Mouse (Mus musculus): ENCODE measurements around the gene Phpt1. TPM values are rescaled to one million over a fixed set of nuclear protein-coding genes. Genes with fewer than 3 reads are reported as not detected.

Phpt1 gene
- polyA plus RNA-seq, 1 experiment from 2014 or later = 155 TPM

GRCm38 (mm10) chr2:25580621-25581101 is 5.6 kb upstream of the Phpt1 start:
- Histone ChIP-seq H3K9me3 (no peaks in the 10 kb centered on the region), H3K36me3 (replicated peaks) (peaks cover 9% of the 10 kb centered on the region; the same call in 1 of the 2 replicates), H3K9ac (peak overlapping the region; percentile 48), H3K4me2 (peak overlapping the region; percentile 71), H3K27me3 (replicated peaks) (peaks cover 49% of the 10 kb centered on the region), H3K4me3 (peak overlapping the region; percentile 49), H3K27ac (no peak overlapping the region), H3K4me1 (peaks cover 60% of the 10 kb centered on the region)
- 33% methylated on average over 6 of the region's 6 CpGs for WGBS
- no peak for ATAC-seq (replicated peaks)

GRCm38 (mm10) chr2:25579737-25580460 is 4.9 kb upstream of the Phpt1 start:
- H3K9me3 ChIP-seq = no peaks in the 10 kb centered on the region
- no peak overlapping the region for H3K9ac ChIP-seq
- H3K4me3 ChIP-seq = peak overlapping the region; percentile 49; the same call in 1 of the 2 replicates
- peaks cover 65% of the 10 kb centered on the region for H3K4me1 ChIP-seq
- peaks cover 2% of the 10 kb centered on the region; the same call in 1 of the 2 replicates for H3K36me3 ChIP-seq (replicated peaks)
- H3K27ac ChIP-seq = no peak overlapping the region
- ATAC-seq (replicated peaks) = no peak
- peak overlapping the region; percentile 71 for H3K4me2 ChIP-seq
- H3K27me3 ChIP-seq (replicated peaks) = peaks cover 49% of the 10 kb centered on the region
- 9% methylated on average over 27 of the region's 27 CpGs for WGBS

- 9% methylated on average over 77 of the region's 77 CpGs for whole genome bisulfite sequencing
- Histone ChIP-seq H3K27me3 (replicated peaks) (peaks cover 49% of the 10 kb centered on the region), H3K36me3 (replicated peaks) (no peaks in the 10 kb centered on the region; the same call in 1 of the 2 replicates), H3K9ac (no peak overlapping the region), H3K9me3 (no peaks in the 10 kb centered on the region), H3K27ac (no peak overlapping the region), H3K4me2 (peak overlapping the region; percentile 71), H3K4me3 (0 out of 2 replicates have a peak overlapping the region, but pooled peaks have one; percentile 2), H3K4me1 (peaks cover 66% of the 10 kb centered on the region)
- ATAC-seq (replicated peaks) = no peak
These were observed 4.0 kb upstream of the Phpt1 start for GRCm38 (mm10) chr2:25578796-25579736.

GRCm38 (mm10) chr2:25577951-25578795 is 3.1 kb upstream of the Phpt1 start:
- peak overlapping the region; percentile 31 for H3K4me2 ChIP-seq
- 12% methylated on average over 75 of the region's 75 CpGs for WGBS
- H3K9ac ChIP-seq = no peak overlapping the region
- peaks cover 75% of the 10 kb centered on the region for H3K4me1 ChIP-seq
- H3K27ac ChIP-seq = no peak overlapping the region
- H3K9me3 ChIP-seq = no peaks in the 10 kb centered on the region
- H3K4me3 ChIP-seq = peak overlapping the region; percentile 17; the same call in 1 of the 2 replicates
- H3K36me3 ChIP-seq (replicated peaks) = no peaks in the 10 kb centered on the region
- peaks cover 49% of the 10 kb centered on the region for H3K27me3 ChIP-seq (replicated peaks)
- no peak for ATAC-seq (replicated peaks)

GRCm38 (mm10) chr2:25576965-25577891 is 2.2 kb upstream of the Phpt1 start:
- Histone ChIP-seq H3K4me2 (peak overlapping the region; percentile 31; the same call in 1 of the 2 replicates), H3K27me3 (replicated peaks) (peaks cover 49% of the 10 kb centered on the region), H3K9ac (no peak overlapping the region), H3K9me3 (no peaks in the 10 kb centered on the region), H3K27ac (no peak overlapping the region), H3K4me1 (peaks cover 74% of the 10 kb centered on the region), H3K36me3 (replicated peaks) (no peaks in the 10 kb centered on the region), H3K4me3 (peak overlapping the region; percentile 17; the same call in 1 of the 2 replicates)
- no peak for ATAC-seq (replicated peaks)
- WGBS = 18% methylated on average over 92 of the region's 92 CpGs

GRCm38 (mm10) chr2:25576028-25576850 is 1.2 kb upstream of the Phpt1 start:
- Histone ChIP-seq H3K4me3 (peak overlapping the region; percentile 54; the same call in 1 of the 2 replicates), H3K9ac (no peak overlapping the region), H3K4me2 (peak overlapping the region; percentile 89), H3K9me3 (no peaks in the 10 kb centered on the region), H3K27me3 (replicated peaks) (peaks cover 49% of the 10 kb centered on the region), H3K27ac (no peak overlapping the region), H3K4me1 (peaks cover 68% of the 10 kb centered on the region), H3K36me3 (replicated peaks) (no peaks in the 10 kb centered on the region)
- ATAC-seq (replicated peaks) = no peak
- 66% methylated on average over 16 of the region's 16 CpGs for WGBS

- 14% methylated on average over 21 of the region's 21 CpGs for WGBS
- Histone ChIP-seq H3K9me3 (no peaks in the 10 kb centered on the region), H3K36me3 (replicated peaks) (no peaks in the 10 kb centered on the region), H3K27ac (peak overlapping the region; percentile 89), H3K4me3 (peak overlapping the region; percentile 54), H3K4me1 (peaks cover 61% of the 10 kb centered on the region), H3K4me2 (peak overlapping the region; percentile 89), H3K9ac (peak overlapping the region; percentile 43), H3K27me3 (replicated peaks) (peaks cover 47% of the 10 kb centered on the region)
- no peak for ATAC-seq (replicated peaks)
These were observed 506 bp upstream of the Phpt1 start for GRCm38 (mm10) chr2:25575432-25576027.

GRCm38 (mm10) chr2:25574136-25574535 is 888 bp downstream of the Phpt1 start:
- WGBS = 15% methylated on average over 11 of the region's 11 CpGs
- Histone ChIP-seq H3K4me3 (peak overlapping the region; percentile 54), H3K27ac (peak overlapping the region; percentile 89), H3K27me3 (replicated peaks) (peaks cover 33% of the 10 kb centered on the region), H3K9ac (peak overlapping the region; percentile 45), H3K36me3 (replicated peaks) (no peaks in the 10 kb centered on the region; the same call in 1 of the 2 replicates), H3K9me3 (no peaks in the 10 kb centered on the region), H3K4me1 (peaks cover 47% of the 10 kb centered on the region), H3K4me2 (peak overlapping the region; percentile 89)
- peak; percentile 10 for ATAC-seq (replicated peaks)

GRCm38 (mm10) chr2:25573068-25573467 is 2.0 kb downstream of the Phpt1 start:
- H3K4me3 ChIP-seq = no peak overlapping the region
- H3K4me2 ChIP-seq = no peak overlapping the region
- H3K36me3 ChIP-seq (replicated peaks) = no peaks in the 10 kb centered on the region; the same call in 1 of the 2 replicates
- H3K27ac ChIP-seq = no peak overlapping the region
- H3K27me3 ChIP-seq (replicated peaks) = peaks cover 23% of the 10 kb centered on the region
- no peak overlapping the region for H3K9ac ChIP-seq
- ATAC-seq (replicated peaks) = no peak
- H3K4me1 ChIP-seq = peaks cover 38% of the 10 kb centered on the region
- WGBS = 94% methylated on average over 2 of the region's 2 CpGs
- no peaks in the 10 kb centered on the region for H3K9me3 ChIP-seq

- no peak overlapping the region for H3K9ac ChIP-seq
- WGBS = 91% methylated on average over 4 of the region's 4 CpGs
- no peak overlapping the region for H3K4me3 ChIP-seq
- no peaks in the 10 kb centered on the region for H3K9me3 ChIP-seq
- ATAC-seq (replicated peaks) = no peak
- H3K27me3 ChIP-seq (replicated peaks) = peaks cover 4% of the 10 kb centered on the region
- peaks cover 26% of the 10 kb centered on the region for H3K4me1 ChIP-seq
- no peak overlapping the region for H3K4me2 ChIP-seq
- H3K27ac ChIP-seq = no peak overlapping the region
- no peaks in the 10 kb centered on the region; the same call in 1 of the 2 replicates for H3K36me3 ChIP-seq (replicated peaks)
These were observed 3.8 kb downstream of the Phpt1 start for GRCm38 (mm10) chr2:25571221-25571620.

All from midbrain, embryonic 15.5 days (tissue).